Mouse (Mus musculus): ENCODE measurements at regions not wholly inside any gene's neighbourhood (a gene's known extent, or its start where the extent isn't known, plus 50 kb on each side); places are given as distances from the start of the nearest gene placed in this dataset.

GRCm38 (mm10) chr5:85467811-85468210 is 597.6 kb downstream of the Cenpc1 start:
- DNase-seq (ENCODE audit: low spot score), result no peak

GRCm38 (mm10) chr5:85467151-85467550 is 598.2 kb downstream of the Cenpc1 start:
- DNase-seq (ENCODE audit: low spot score), result no peak

Measured in left cerebral cortex, adult 11 months (tissue).